Mouse (Mus musculus) G1E-ER4 (cell line): ENCODE measurements around the gene Lingo4. TPM values are rescaled to one million over a fixed set of nuclear protein-coding genes. Genes with fewer than 3 reads are reported as not detected.

ENCODE experiments used
- GATA1 ChIP-seq: IDR thresholded peaks from one replicate; pipeline ENCODE4 v1.8.0; 2012; ENCODE audit warnings: low read length, inconsistent platforms
- polyA plus RNA-seq: library from polyadenylated mRNA; stranded (reverse); fragments of >175 nt; gene quantifications from 2 replicates; pipeline ENCODE4 v1.2.3, GENCODE M21; 2012

Gene Lingo4
- polyA plus RNA-seq = not detected in 2 replicates

GRCm38 (mm10) chr3:94398217-94398616, at the start of gene Lingo4:
TSS of gene Lingo4 (plus strand) at chr3:94398517.
- no peak for TF ChIP-seq GATA1

- TF ChIP-seq GATA1 = no peak
These were observed 37.5 kb upstream of the Lingo4 start for GRCm38 (mm10) chr3:94360812-94361211.

GRCm38 (mm10) chr3:94362138-94362537, 36.2 kb upstream of the Lingo4 start, which contains the start of gene C2cd4d:
TSS of gene C2cd4d (plus strand) at chr3:94362438.
- TF ChIP-seq GATA1 = no peak

- TF ChIP-seq GATA1 = no peak
These were observed 34.8 kb upstream of the Lingo4 start for GRCm38 (mm10) chr3:94363291-94364153.

GRCm38 (mm10) chr3:94364154-94364526, 34.2 kb upstream of the Lingo4 start:
- TF ChIP-seq GATA1 = no peak

GRCm38 (mm10) chr3:94366761-94367160, 31.6 kb upstream of the Lingo4 start:
- TF ChIP-seq GATA1 = no peak

GRCm38 (mm10) chr3:94367511-94367910, 30.8 kb upstream of the Lingo4 start:
- no peak for TF ChIP-seq GATA1

- TF ChIP-seq GATA1 = no peak
These were observed 29.7 kb upstream of the Lingo4 start for GRCm38 (mm10) chr3:94368631-94369030.

- no peak for TF ChIP-seq GATA1
These were observed 28.6 kb upstream of the Lingo4 start for GRCm38 (mm10) chr3:94369709-94370108.

GRCm38 (mm10) chr3:94371637-94372036, 26.7 kb upstream of the Lingo4 start:
- TF ChIP-seq GATA1 = no peak

GRCm38 (mm10) chr3:94372038-94372437, 26.3 kb upstream of the Lingo4 start:
- TF ChIP-seq GATA1 = no peak

- no peak for TF ChIP-seq GATA1
These were observed 25.7 kb upstream of the Lingo4 start, which contains the start of gene Rorc for GRCm38 (mm10) chr3:94372641-94373040. TSS of gene Rorc (plus strand) at chr3:94372794.

GRCm38 (mm10) chr3:94373090-94373489, 25.2 kb upstream of the Lingo4 start:
- TF ChIP-seq GATA1 = no peak

GRCm38 (mm10) chr3:94373597-94374011, 24.7 kb upstream of the Lingo4 start:
- no peak for TF ChIP-seq GATA1

GRCm38 (mm10) chr3:94374636-94375035, 23.7 kb upstream of the Lingo4 start:
- no peak for TF ChIP-seq GATA1

- TF ChIP-seq GATA1 = no peak
These were observed 23.2 kb upstream of the Lingo4 start for GRCm38 (mm10) chr3:94375146-94375545.

GRCm38 (mm10) chr3:94375861-94376260, 22.5 kb upstream of the Lingo4 start:
- TF ChIP-seq GATA1 = no peak
